Mouse (Mus musculus) forebrain, postnatal 0 days (tissue): ENCODE measurements around the gene Luc7l3. TPM values are rescaled to one million over a fixed set of nuclear protein-coding genes. Genes with fewer than 3 reads are reported as not detected.

Source experiments
- ATAC-seq: fragments of 200-750 bp; cut with Nextera tagmentation; 2 replicates; pipeline ENCODE4 v1.8.0; 2017; ENCODE audit warnings: mild to moderate bottlenecking, moderate library complexity
- DNase-seq: peaks from one replicate; pipeline ENCODE4 v3.0.0-alpha.2; 2015
- H3K27ac ChIP-seq: fragments of 300-500 bp; sonication (generic); 2 replicates; pipeline ENCODE4 v1.5.1; 2014; ENCODE audit warnings: low read depth, mild to moderate bottlenecking, antibody characterized with exemption, low read length, moderate library complexity, mixed read lengths
- H3K27me3 ChIP-seq: fragments of 300-500 bp; sonication (generic); 2 replicates; pipeline ENCODE4 v1.6.1; 2014; ENCODE audit warnings: mild to moderate bottlenecking, low read length, mixed read lengths; ENCODE audit not compliant: insufficient read depth
- H3K36me3 ChIP-seq: fragments of 300-500 bp; sonication (generic); 2 replicates; pipeline ENCODE4 v1.6.1; 2014; ENCODE audit warnings: mild to moderate bottlenecking, moderate library complexity; ENCODE audit not compliant: insufficient read depth
- H3K4me1 ChIP-seq: fragments of 300-500 bp; sonication (generic); 2 replicates; pipeline ENCODE4 v1.6.1; 2014; ENCODE audit warnings: antibody characterized with exemption; ENCODE audit not compliant: insufficient read depth
- H3K4me2 ChIP-seq: fragments of 300-500 bp; sonication (generic); 2 replicates; pipeline ENCODE4 v1.6.1; 2014; ENCODE audit warnings: low read depth, mild to moderate bottlenecking, moderate library complexity
- H3K4me3 ChIP-seq: fragments of 300-500 bp; sonication (generic); 2 replicates; pipeline ENCODE4 v1.5.1; 2014; ENCODE audit warnings: low read depth, low read length, mixed read lengths
- H3K9ac ChIP-seq: fragments of 300-500 bp; sonication (generic); 2 replicates; pipeline ENCODE4 v1.6.1; 2014; ENCODE audit warnings: mild to moderate bottlenecking
- H3K9me3 ChIP-seq: fragments of 300-500 bp; sonication (generic); 2 replicates; pipeline ENCODE4 v1.6.1; 2016; ENCODE audit warnings: low read length
- CTCF ChIP-seq: sonication (generic); IDR thresholded peaks from 2 replicates; pipeline ENCODE4 v1.5.1; 2016; ENCODE audit warnings: antibody characterized with exemption, control low read depth, low read depth
- WGBS: fragments of 180-500 bp; shearing (Covaris S2); extraction: QIAGEN DNeasy Blood & Tissue Kit; methylation state at CpG from one replicate; pipeline ENCODE4 v1.1.7; 2014; 5-methylcytosine and 5-hydroxymethylcytosine counted together
- polyA plus RNA-seq: library from polyadenylated mRNA; unstranded; fragments of >200 nt; fragmentation: Nextera tagmentation; extraction: Ambion mirVana; gene quantifications from 2 replicates; pipeline ENCODE4 v1.2.1, GENCODE M21; 2015
- total RNA-seq: library from RNA; depleted of rRNA; stranded (reverse); fragments of >200 nt; gene quantifications from 2 replicates; pipeline ENCODE4 v1.2.3, GENCODE M21; 2014; rRNA removed

Gene Luc7l3
- total and polyA plus RNA-seq, 2 experiments from 2014 or later, result 87.2 to 108 TPM

DNA sequence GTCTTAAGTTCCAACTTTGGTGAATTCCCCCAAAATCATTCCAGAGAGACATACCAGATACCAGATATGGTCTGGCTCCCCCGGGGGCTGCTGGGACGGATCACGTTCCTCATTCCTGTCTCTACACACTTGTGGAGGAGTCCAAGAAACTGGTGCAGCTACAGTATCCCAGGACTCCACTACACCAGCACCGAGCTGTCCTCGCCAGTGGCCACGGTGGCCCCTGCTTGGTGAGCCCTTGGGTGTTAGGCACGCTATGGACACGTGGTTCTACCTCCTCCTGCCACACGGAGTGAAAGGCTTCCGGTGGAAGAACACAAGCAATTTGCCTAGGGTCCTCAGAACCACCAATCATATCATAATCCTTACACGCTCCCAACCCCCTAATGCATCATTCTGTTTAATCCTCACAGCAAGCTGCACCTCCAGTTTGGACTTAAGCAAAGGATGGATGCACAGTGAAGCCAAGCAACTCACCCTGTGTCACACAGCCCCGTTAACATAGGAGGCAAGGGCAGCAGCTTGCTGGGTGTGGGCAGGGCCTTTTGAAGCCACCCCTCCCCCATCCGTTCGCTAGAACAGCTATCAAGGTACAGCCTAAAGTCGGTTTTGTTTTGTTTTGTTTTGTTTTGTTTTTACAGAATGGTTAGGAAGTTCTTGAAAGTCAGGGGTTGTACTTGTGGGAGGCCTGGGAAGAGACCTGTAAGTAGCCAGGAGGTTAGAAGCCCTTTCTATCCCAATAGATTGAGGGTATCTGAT, 78.2 kb downstream of the Luc7l3 start:
- H3K9ac ChIP-seq, result no peak overlapping the region
- no peak for ATAC-seq

DNA sequence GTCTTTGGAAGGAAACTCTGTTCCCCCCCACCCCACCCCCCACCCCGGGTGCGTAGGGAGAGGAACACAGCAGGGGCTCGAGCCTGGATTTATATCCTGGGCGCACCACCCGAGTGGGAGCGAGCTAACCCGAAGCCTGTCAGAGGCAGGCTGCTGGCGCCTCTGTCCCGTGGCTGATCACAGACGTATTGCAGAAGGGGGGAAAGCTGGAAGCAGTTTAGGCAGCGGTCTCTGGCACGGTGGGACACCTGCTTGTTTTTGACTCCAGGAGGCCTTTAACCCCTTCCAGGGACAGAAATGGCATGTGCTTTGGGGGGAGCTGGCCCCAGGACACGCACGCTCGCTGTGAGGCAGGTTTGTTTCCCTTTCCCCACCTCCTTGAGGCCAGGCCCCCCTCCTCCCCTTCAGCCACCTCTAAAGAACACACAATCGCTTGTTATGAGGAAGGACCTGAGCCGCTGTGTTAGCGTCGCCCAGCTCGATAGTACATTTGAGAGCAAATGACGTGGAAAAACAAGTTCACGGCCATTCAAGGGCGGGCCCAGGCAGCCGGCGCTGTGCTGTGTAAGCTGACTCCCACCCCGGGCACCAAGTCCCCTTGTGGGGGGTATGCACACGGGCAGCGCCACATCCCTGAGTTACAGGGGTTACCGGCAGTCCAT, 78.9 kb downstream of the Luc7l3 start:
- H3K4me2 ChIP-seq, result peak overlapping the region; percentile 40
- ATAC-seq, result peak; percentile 40
- H3K9ac ChIP-seq, result no peak overlapping the region
- H3K4me1 ChIP-seq, result peaks cover 3% of the 10 kb centered on the region; the same call in 1 of the 2 replicates
- TF ChIP-seq CTCF, result no peak
- no peaks in the 10 kb centered on the region for H3K27me3 ChIP-seq
- peak; percentile 24 for DNase-seq
- no peaks in the 10 kb centered on the region for H3K9me3 ChIP-seq
- WGBS, result 6% methylated on average over 29 of the region's 29 CpGs
- no peak overlapping the region; the same call in 1 of the 2 replicates for H3K4me3 ChIP-seq
- H3K27ac ChIP-seq, result no peak overlapping the region
- H3K36me3 ChIP-seq, result no peaks in the 10 kb centered on the region

More for the DNA sequence above, 78.2 kb downstream of the Luc7l3 start:
- WGBS, result 39% methylated on average over 15 of the region's 15 CpGs
- no peaks in the 10 kb centered on the region for H3K27me3 ChIP-seq
- peak overlapping the region; percentile 40 for H3K4me2 ChIP-seq
- H3K36me3 ChIP-seq, result no peaks in the 10 kb centered on the region
- no peaks in the 10 kb centered on the region for H3K9me3 ChIP-seq
- no peak overlapping the region for H3K4me3 ChIP-seq
- H3K4me1 ChIP-seq, result peaks cover 3% of the 10 kb centered on the region; the same call in 1 of the 2 replicates
- TF ChIP-seq CTCF, result no peak
- DNase-seq, result no peak
- H3K27ac ChIP-seq, result no peak overlapping the region

DNA sequence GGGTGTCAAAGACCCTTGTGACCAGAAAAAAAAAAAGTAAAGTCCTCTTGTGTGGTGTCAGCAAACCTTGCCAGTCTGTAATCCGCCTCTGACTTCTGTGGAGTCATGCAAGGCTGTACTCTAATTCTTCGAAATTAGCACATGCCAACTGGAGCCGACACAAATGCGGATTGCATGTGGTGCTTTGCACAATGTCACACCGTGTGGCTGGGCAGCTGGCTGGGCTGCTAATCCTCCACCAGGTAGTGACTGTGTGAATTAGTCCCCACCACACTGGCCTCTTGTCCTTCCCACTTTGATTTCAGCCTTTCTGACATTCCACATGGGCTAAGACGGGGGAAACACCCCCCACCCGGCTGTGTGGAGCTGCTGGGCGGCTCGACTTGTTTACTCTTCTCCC, 82.1 kb downstream of the Luc7l3 start:
- ATAC-seq (no peak), DNase-seq (no peak)
- no peak for TF ChIP-seq CTCF
- Histone ChIP-seq H3K27me3 (no peaks in the 10 kb centered on the region), H3K4me3 (no peak overlapping the region), H3K36me3 (no peaks in the 10 kb centered on the region), H3K4me2 (no peak overlapping the region), H3K27ac (no peak overlapping the region), H3K4me1 (peaks cover 3% of the 10 kb centered on the region; the same call in 1 of the 2 replicates), H3K9me3 (no peaks in the 10 kb centered on the region), H3K9ac (no peak overlapping the region)
- 24% methylated on average over 9 of the region's 9 CpGs for WGBS

DNA sequence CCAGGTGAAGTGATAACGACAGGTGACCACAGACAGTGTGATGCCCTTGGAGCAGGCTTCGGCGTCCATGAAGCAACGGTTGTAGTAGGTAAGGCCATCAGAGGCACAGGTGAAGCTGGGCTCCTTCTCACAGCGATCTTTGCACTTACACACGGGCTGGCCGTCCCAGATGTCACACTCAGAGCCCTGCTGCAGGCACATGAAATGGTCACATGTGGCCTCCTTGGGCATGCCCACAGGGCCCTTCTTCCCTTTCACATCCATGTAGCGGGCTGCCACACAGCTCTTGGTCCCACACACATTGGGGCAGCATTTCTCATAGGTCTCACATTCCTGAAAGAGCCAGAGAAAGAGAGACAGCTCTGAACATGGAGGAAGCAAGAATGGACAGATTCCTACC, 83.0 kb downstream of the Luc7l3 start:
- H3K36me3 ChIP-seq, result no peaks in the 10 kb centered on the region
- H3K27ac ChIP-seq, result no peak overlapping the region
- H3K4me1 ChIP-seq, result peaks cover 3% of the 10 kb centered on the region; the same call in 1 of the 2 replicates
- H3K9ac ChIP-seq, result no peak overlapping the region
- DNase-seq (no peak), ATAC-seq (no peak)
- 93% methylated on average over 8 of the region's 8 CpGs for WGBS
- no peaks in the 10 kb centered on the region for H3K9me3 ChIP-seq
- no peak overlapping the region for H3K4me2 ChIP-seq
- no peaks in the 10 kb centered on the region for H3K27me3 ChIP-seq
- no peak overlapping the region for H3K4me3 ChIP-seq
- TF ChIP-seq CTCF, result no peak

Other genes with a start within 250 kb of the Luc7l3 start
- 12.5 and 17.3 TPM in 2 replicates for gene Tob1, start 110.5 kb downstream of the Luc7l3 start, total RNA-seq
- gene Tob1, start 110.5 kb downstream of the Luc7l3 start, polyA plus RNA-seq, result 27.9 and 31.6 TPM in 2 replicates
- 5.9 and 6.4 TPM in 2 replicates for gene Wfikkn2, start 76.0 kb downstream of the Luc7l3 start, total RNA-seq
- 6.5 and 10.0 TPM in 2 replicates for gene Wfikkn2, start 76.0 kb downstream of the Luc7l3 start, polyA plus RNA-seq
- 0.92 TPM in 1 of 2 replicates, not detected in the other for gene Gm21885, start 40.1 kb downstream of the Luc7l3 start, total RNA-seq
- gene Gm21885, start 40.1 kb downstream of the Luc7l3 start, polyA plus RNA-seq, result 0.19 TPM in 1 of 2 replicates, not detected in the other
- gene Ankrd40, start 6.0 kb upstream of the Luc7l3 start, total RNA-seq, result 45.5 and 51.8 TPM in 2 replicates
- 13.7 and 15.0 TPM in 2 replicates for gene Ankrd40, start 6.0 kb upstream of the Luc7l3 start, polyA plus RNA-seq
- 1.1 and 1.6 TPM in 2 replicates for gene Abcc3, start 71.0 kb upstream of the Luc7l3 start, total RNA-seq
- 0.97 and 0.98 TPM in 2 replicates for gene Abcc3, start 71.0 kb upstream of the Luc7l3 start, polyA plus RNA-seq
- gene Cacna1g, start 152.2 kb upstream of the Luc7l3 start, total RNA-seq, result 47.1 and 62.9 TPM in 2 replicates
- gene Cacna1g, start 152.2 kb upstream of the Luc7l3 start, polyA plus RNA-seq, result 5.3 and 5.8 TPM in 2 replicates
- gene Spata20, start 164.2 kb upstream of the Luc7l3 start, total RNA-seq, result 0.92 and 3.1 TPM in 2 replicates
- 0.99 and 2.3 TPM in 2 replicates for gene Spata20, start 164.2 kb upstream of the Luc7l3 start, polyA plus RNA-seq
- 2.0 and 2.5 TPM in 2 replicates for gene Epn3, start 178.0 kb upstream of the Luc7l3 start, total RNA-seq
- gene Epn3, start 178.0 kb upstream of the Luc7l3 start, polyA plus RNA-seq, result 0.96 and 1.4 TPM in 2 replicates
- gene Mycbpap, start 199.8 kb upstream of the Luc7l3 start, total RNA-seq, result 0.77 and 2.1 TPM in 2 replicates
- gene Mycbpap, start 199.8 kb upstream of the Luc7l3 start, polyA plus RNA-seq, result 1.5 and 1.7 TPM in 2 replicates
- 12.2 and 12.6 TPM in 2 replicates for gene Rsad1, start 227.3 kb upstream of the Luc7l3 start, total RNA-seq
- 7.7 and 8.8 TPM in 2 replicates for gene Rsad1, start 227.3 kb upstream of the Luc7l3 start, polyA plus RNA-seq
- gene Chad, start 243.1 kb upstream of the Luc7l3 start, total RNA-seq, result not detected in 2 replicates
- gene Chad, start 243.1 kb upstream of the Luc7l3 start, polyA plus RNA-seq, result 0.30 and 0.44 TPM in 2 replicates